Mouse (Mus musculus) bone marrow, adult 2 months (tissue): ENCODE results near the gene Elmo1. TPM values are rescaled to one million over a fixed set of nuclear protein-coding genes. Genes with fewer than 3 reads are reported as not detected.

Experiments
- H3K27ac ChIP-seq: fragments of 200-500 bp; 2 replicates; pipeline ENCODE4 v1.5.1; 2012; ENCODE audit warnings: low read depth, mild to moderate bottlenecking, control low read depth, inconsistent platforms, low read length; ENCODE audit not compliant: control insufficient read depth, poor library complexity, insufficient read depth
- H3K4me1 ChIP-seq: fragments of 200-500 bp; 2 replicates; pipeline ENCODE4 v1.6.1; 2011; ENCODE audit warnings: low read length; ENCODE audit not compliant: control insufficient read depth, insufficient read depth
- H3K4me3 ChIP-seq: fragments of 200-500 bp; replicated peaks from 2 replicates; pipeline ENCODE3; 2011; ENCODE audit warnings: mild to moderate bottlenecking, low read depth, low read length, control low read depth; ENCODE audit not compliant: control insufficient read depth
- CTCF ChIP-seq: fragments of 200-500 bp; IDR thresholded peaks from 2 replicates; pipeline ENCODE4 v1.5.1; 2011; ENCODE audit warnings: low read length, control low read depth; ENCODE audit not compliant: control insufficient read depth, insufficient read depth
- POLR2A ChIP-seq: fragments of 200-500 bp; IDR thresholded peaks from 2 replicates; pipeline ENCODE4 v1.6.1; 2011; ENCODE audit warnings: low read depth, mild to moderate bottlenecking, control low read depth, low read length, borderline replicate concordance; ENCODE audit not compliant: control insufficient read depth
- WGBS: fragments of 180-500 bp; shearing (Covaris S2); methylation state at CpG from one replicate; pipeline ENCODE4 v1.1.7; 2018; 5-methylcytosine and 5-hydroxymethylcytosine counted together
- polyA plus RNA-seq: library from polyadenylated mRNA; stranded (reverse); fragments of >200 nt; gene quantifications from 2 replicates; pipeline ENCODE4 v1.2.4, GENCODE M21; 2011; ENCODE audit warnings: low replicate concordance; ENCODE audit not compliant: missing spikeins, insufficient read depth, insufficient read length

Gene Elmo1
- polyA plus RNA-seq, 1 experiment, result 13.2 TPM

DNA sequence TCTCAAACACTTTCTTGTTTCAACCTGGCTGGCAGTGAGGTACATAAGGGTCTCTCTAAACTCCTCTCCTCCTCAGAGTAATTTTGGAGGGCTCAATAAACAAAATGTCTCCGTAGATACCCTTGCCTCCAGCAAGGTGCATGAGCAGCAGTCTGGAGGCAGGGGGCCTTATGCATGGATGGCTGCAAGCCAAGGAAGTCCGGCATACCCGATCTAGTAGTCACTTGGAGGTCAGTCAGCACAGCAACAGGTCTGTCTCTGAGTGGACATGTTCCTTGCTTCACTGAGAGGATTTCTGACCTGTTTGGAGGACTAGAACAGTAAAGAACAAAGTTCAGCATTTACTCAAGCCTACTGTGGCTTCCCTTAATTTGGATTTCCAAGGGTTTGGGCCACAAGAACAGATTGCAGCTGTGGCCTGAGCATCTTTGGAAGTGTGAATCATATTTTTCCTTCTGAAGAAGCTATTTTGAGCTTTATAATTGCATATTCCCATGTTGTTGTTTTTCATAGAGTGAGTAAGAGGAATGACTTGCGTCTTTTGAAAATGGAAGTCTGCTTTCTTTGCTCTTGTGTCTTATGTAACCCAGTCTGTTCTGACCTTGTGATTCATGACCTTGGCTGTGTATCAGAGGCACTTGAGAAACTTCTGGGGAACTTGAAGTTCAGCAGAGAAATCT lies 296.2 kb downstream of the Elmo1 start:
- Histone ChIP-seq H3K27ac (no peak overlapping the region), H3K4me1 (no peaks in the 10 kb centered on the region; the same call in 1 of the 2 replicates), H3K4me3 (no peak overlapping the region)
- 80% methylated on average over 4 of the region's 4 CpGs for WGBS
- no peak for TF ChIP-seq CTCF
- no peak for TF ChIP-seq POLR2A

- H3K4me1 ChIP-seq, result peaks cover 2% of the 10 kb centered on the region; the same call in 1 of the 2 replicates
- 67% methylated on average over 3 of the region's 3 CpGs for WGBS
- H3K27ac ChIP-seq, result no peak overlapping the region
- no peak for TF ChIP-seq CTCF
- no peak for TF ChIP-seq POLR2A
- H3K4me3 ChIP-seq, result no peak overlapping the region
Measured at GRCm38 (mm10) chr13:20392824-20393598, 302.6 kb downstream of the Elmo1 start.

- TF ChIP-seq CTCF (no peak), POLR2A (no peak)
- no peak overlapping the region for H3K27ac ChIP-seq
- no peaks in the 10 kb centered on the region; the same call in 1 of the 2 replicates for H3K4me1 ChIP-seq
- H3K4me3 ChIP-seq, result no peak overlapping the region
- WGBS, result 81% methylated on average over 3 of the region's 3 CpGs
Measured at GRCm38 (mm10) chr13:20397744-20398143, 307.3 kb downstream of the Elmo1 start.

DNA sequence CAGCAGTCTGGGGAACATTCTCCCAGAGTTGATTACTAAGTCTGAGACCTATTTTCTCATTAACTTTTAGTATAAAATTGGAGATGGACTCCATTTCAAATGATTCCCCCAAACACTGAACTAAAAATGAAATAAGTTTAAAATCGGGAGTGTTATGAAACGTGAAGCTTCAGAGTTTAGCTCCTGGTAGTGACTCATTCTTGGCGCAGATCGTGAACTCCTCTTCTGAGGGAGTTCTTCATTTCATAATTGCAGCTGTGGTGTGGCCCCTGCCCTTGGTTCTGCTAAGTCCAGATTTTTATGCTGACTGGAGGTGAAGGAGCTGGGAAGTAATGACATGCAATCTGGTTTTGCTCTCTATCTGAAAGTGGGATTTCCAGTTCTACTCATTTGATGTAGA lies 307.9 kb downstream of the Elmo1 start:
- 83% methylated on average over 4 of the region's 4 CpGs for WGBS
- Histone ChIP-seq H3K27ac (no peak overlapping the region), H3K4me3 (no peak overlapping the region), H3K4me1 (no peaks in the 10 kb centered on the region; the same call in 1 of the 2 replicates)
- TF ChIP-seq CTCF, result no peak
- TF ChIP-seq POLR2A, result no peak

DNA sequence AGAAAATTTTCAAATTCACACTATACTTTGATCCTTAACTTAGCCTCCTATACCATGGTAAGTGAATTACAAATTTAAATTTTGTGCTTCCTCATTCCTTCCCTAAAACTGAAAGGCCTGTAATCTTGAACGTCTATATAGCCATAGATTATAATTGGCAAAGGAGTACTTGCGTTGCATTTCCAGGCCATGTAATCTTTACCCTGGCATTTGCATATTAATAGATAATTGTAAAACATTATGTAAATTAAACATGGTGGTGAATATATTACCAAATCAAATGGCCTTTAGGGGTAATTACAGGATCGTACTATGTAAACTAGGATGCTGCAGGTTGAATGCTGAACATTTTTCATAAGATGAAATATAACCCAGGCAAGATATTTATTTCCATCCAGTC lies 314.1 kb downstream of the Elmo1 start:
- no peak overlapping the region for H3K4me3 ChIP-seq
- TF ChIP-seq CTCF, result no peak
- no peak for TF ChIP-seq POLR2A
- no peaks in the 10 kb centered on the region for H3K4me1 ChIP-seq
- no peak overlapping the region for H3K27ac ChIP-seq
- WGBS, result 70% methylated on average over 3 of the region's 3 CpGs

- WGBS, result 86% methylated on average over 11 of the region's 11 CpGs
- TF ChIP-seq POLR2A (no peak), CTCF (no peak)
- no peak overlapping the region for H3K4me3 ChIP-seq
- no peak overlapping the region for H3K27ac ChIP-seq
- H3K4me1 ChIP-seq, result no peaks in the 10 kb centered on the region
Measured at GRCm38 (mm10) chr13:20406470-20407213, 316.2 kb downstream of the Elmo1 start.

DNA sequence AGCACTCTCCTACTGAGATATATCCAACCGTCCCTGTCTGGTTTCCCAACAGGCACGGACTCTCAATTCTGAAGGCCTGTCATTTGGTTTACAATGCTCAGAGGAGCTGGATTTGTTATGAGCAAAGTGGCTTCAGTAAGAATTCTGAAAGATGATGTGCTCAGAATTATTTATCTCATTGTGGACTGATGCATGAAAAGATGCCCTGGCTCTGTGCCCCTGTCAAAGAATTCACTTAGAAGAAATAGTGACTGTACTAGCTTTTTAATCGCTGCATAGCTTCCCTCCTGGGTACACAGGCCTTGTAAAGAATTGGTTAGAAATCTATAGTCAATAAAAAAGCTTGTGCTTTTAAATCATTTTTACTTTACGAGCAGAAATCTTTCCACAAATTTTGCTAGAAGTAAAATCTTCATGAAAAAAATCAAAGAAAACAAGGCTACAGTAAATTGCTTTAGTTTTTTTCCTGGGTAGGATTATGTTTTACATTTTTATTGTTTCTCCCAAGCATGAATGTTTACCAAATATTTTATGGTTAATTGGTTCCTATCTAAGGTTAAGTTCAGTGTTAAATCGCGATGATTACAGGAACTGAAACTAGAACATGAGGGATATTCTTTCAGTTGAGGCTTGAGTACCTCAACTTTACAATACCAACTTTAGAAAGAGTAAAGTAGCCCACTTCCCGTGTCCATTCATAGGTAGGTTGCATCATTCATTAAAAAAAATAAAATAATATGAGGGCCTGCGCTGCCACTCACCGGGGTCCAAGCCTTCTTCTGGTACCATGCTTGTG lies 320.1 kb downstream of the Elmo1 start:
- H3K4me3 ChIP-seq, result no peak overlapping the region
- H3K27ac ChIP-seq, result no peak overlapping the region
- no peaks in the 10 kb centered on the region for H3K4me1 ChIP-seq
- WGBS, result 71% methylated on average over 9 of the region's 9 CpGs
- TF ChIP-seq POLR2A (no peak), CTCF (no peak)
